Mouse (Mus musculus) inflammation-experienced regulatory T-cells (primary cell): ENCODE measurements around the gene Txn1. TPM values are rescaled to one million over a fixed set of nuclear protein-coding genes. Genes with fewer than 3 reads are reported as not detected.

ENCODE experiments used
- polyA plus RNA-seq, 2 experiments: library from polyadenylated mRNA; unstranded; fragments of 100-300 nt; shearing (Covaris generic); gene quantifications; one replicate each; pipeline ENCODE4 v1.2.1; 2017

Gene Txn1
- 100 to 1,000 TPM; 160 to 173 TPM for polyA plus RNA-seq

DNA sequence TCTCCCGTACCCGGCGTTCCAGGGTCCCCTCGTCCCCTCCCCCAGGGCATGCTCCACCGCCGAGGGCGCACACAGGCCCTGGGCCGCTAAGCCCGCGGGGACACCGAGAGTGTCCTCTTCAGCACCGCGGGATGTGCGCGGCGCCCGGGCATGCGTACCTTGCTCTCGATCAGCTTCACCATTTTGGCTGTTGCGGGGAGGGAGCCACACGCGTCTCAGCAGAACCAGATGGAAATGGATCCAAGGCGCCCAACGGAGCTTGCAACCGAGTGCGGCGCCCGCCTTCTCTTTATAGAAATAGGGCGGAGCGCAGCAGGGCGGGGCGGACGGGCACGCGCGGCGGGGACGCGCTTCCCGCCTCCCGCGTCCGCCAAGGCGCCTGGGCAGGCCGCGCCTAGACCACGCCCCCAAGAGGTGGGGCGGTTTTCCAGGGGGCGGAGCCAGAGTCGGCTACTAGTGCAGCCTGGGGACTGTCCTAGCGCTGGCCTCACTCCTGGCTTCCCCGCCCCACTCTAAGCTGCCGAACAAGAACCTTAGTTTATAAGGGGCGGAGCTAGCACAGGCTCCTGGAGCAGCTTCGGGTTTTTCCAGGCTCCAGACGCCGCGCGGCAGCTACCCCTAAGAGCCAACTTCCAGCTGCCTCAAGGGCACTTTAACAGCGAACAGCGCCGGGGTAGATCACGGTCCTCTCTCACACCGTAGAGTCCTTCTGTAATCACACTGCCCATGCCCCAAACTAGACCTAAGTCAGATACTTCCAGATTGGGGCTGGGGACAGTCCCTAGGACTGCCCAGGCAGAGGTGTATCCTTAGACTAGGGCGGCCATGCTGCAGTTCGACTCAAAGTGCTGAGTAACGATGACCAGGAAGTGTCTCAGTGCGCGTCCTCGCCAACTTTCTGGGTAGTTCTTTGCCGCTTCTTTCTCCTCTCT, at the start of gene Txn1:
Gene Txn1 (minus strand): TSS at position 383 of the 932 bp plus-strand sequence.

DNA sequence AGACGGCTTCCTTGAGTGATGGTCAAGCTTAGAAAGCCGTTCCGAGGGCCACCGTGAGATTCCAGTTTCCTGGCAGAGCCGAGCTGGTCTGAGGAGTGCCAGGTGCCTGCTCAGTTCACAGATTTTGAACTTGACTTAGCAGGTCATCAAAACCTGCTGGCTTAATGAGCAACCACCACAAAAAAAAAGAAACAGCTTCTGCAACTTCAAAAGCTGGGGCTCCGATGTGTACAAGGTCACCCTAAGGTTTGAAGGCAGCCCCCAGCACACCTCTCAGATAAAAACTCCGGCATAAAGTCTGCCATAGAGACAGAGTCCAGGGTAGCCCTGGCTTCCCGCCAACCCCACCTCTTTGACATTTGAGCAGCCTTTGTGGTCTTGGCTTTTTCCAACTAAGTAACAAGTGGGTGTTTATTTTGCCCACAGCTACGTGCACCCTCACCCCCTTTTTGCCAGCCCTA, 40.0 kb downstream of the Txn1 start, which contains the start of gene D630039A03Rik:
Gene D630039A03Rik (minus strand): TSS at position 97 of the 461 bp plus-strand sequence.

Other genes starting within 250 kb of the Txn1 start
- 1 to 10 TPM; 2.0 to 3.2 TPM for gene Akap2, start 238.8 kb downstream of the Txn1 start, polyA plus RNA-seq
- gene D630039A03Rik, start 40.1 kb downstream of the Txn1 start, polyA plus RNA-seq = 10 to 100 TPM; 15.4 to 18.2 TPM
- gene Txndc8, start 52.7 kb upstream of the Txn1 start, polyA plus RNA-seq = under 1 TPM; 0.37 to 0.97 TPM